Mouse (Mus musculus): Measurements from ENCODE around the gene Cfap299. TPM values are rescaled to one million over a fixed set of nuclear protein-coding genes. Genes with fewer than 3 reads are reported as not detected.
A peak's percentile ranks its signal among the peaks of the same experiment; 100 is the strongest.
"Not testable (repeated sequence)": the region's sequence is repeated elsewhere in the genome, so short reads cannot be mapped to it uniquely, and the experiment has no call there.

Gene Cfap299
- 1.1 and 1.7 TPM in 2 replicates for polyA plus RNA-seq (2015; fragmentation: Nextera tagmentation; extraction: Ambion mirVana)

- Histone ChIP-seq H3K9me3 (replicated peaks) (no peaks in the 10 kb centered on the region), H3K36me3 (ENCODE audit: poor library complexity, severe bottlenecking) (no peaks in the 10 kb centered on the region), H3K4me1 (0 out of 2 replicates have a peak, but pooled peaks cover 4% of the 10 kb centered on the region), H3K27ac (no peak within 1 kb of the TSS), H3K9ac (peak within 1 kb of the TSS; percentile 60), H3K27me3 (peaks cover 17% of the 10 kb centered on the region), H3K4me3 (peak within 1 kb of the TSS; percentile 57), H3K4me2 (peak within 1 kb of the TSS; percentile 89)
- 2% methylated on average over 46 of the region's 46 CpGs for WGBS
- ATAC-seq, result peak; percentile 95
Observed at GRCm38 (mm10) chr5:98328848-98329624, at the start of gene Cfap299. TSS of gene Cfap299 (plus strand) at chr5:98329304.

- H3K9me3 ChIP-seq (replicated peaks), result no peaks in the 10 kb centered on the region
- peak overlapping the region; percentile 9; the same call in 1 of the 2 replicates for H3K4me2 ChIP-seq
- H3K4me3 ChIP-seq, result no peak overlapping the region
- 0 out of 2 replicates have a peak, but pooled peaks cover 7% of the 10 kb centered on the region for H3K4me1 ChIP-seq
- H3K36me3 ChIP-seq (ENCODE audit: poor library complexity, severe bottlenecking), result no peaks in the 10 kb centered on the region
- H3K9ac ChIP-seq, result no peak overlapping the region
- H3K27me3 ChIP-seq, result no peaks in the 10 kb centered on the region
- no peak for ATAC-seq
- WGBS, result 33% methylated on average over 9 of the region's 9 CpGs
- H3K27ac ChIP-seq, result no peak overlapping the region
Observed at GRCm38 (mm10) chr5:98281993-98282392, 47.1 kb upstream of the Cfap299 start.

GRCm38 (mm10) chr5:98283696-98284478 is 45.2 kb upstream of the Cfap299 start:
- Histone ChIP-seq H3K27ac (no peak overlapping the region), H3K4me3 (no peak overlapping the region), H3K36me3 (ENCODE audit: poor library complexity, severe bottlenecking) (no peaks in the 10 kb centered on the region), H3K4me2 (0 out of 2 replicates have a peak overlapping the region, but pooled peaks have one; percentile 5), H3K9me3 (replicated peaks) (no peaks in the 10 kb centered on the region), H3K27me3 (no peaks in the 10 kb centered on the region), H3K9ac (no peak overlapping the region), H3K4me1 (0 out of 2 replicates have a peak, but pooled peaks cover 7% of the 10 kb centered on the region)
- ATAC-seq, result no peak
- WGBS, result 33% methylated on average over 17 of the region's 17 CpGs

GRCm38 (mm10) chr5:98290642-98291041 is 38.5 kb upstream of the Cfap299 start:
- no peak overlapping the region for H3K9ac ChIP-seq
- H3K4me3 ChIP-seq, result no peak overlapping the region
- WGBS, result 84% methylated on average over 8 of the region's 8 CpGs
- ATAC-seq, result no peak
- no peaks in the 10 kb centered on the region for H3K36me3 ChIP-seq (ENCODE audit: poor library complexity, severe bottlenecking)
- H3K27me3 ChIP-seq, result peaks cover 34% of the 10 kb centered on the region
- no peaks in the 10 kb centered on the region for H3K9me3 ChIP-seq (replicated peaks)
- peaks cover 16% of the 10 kb centered on the region for H3K4me1 ChIP-seq
- no peak overlapping the region for H3K4me2 ChIP-seq
- no peak overlapping the region for H3K27ac ChIP-seq

DNA sequence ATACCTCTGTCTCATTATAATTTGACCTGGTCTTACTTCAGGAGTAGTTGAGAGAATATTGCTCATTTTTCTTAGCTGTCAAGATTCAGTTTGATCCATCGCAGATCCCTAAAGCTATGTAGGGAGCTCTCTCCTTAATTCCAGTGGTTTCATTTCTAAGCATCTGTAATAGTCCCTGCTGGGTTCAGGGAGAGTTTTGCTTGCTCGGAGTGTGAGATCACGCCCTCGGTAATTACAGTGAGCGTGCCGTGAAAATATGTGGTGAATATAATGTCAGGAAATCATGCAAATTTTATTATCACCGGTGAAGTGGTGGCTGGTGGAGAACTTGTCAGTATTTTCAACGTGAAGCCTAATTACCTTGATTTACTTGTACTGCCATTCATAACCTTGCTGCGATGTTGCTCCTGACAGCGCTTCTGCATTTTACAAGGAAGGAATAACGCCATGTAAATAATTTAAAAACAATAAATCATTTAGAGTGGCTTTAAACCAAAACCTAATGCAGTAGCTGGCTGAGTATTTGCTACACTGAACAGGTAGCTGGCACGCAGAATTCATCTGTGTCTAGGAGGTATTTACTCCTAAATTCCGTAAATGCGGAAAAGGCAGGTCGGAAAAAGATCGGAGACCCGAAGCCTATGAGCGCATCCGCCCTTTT is 36.6 kb upstream of the Cfap299 start:
- under 1% methylated on average over 19 of the region's 19 CpGs for WGBS
- Histone ChIP-seq H3K4me3 (peak overlapping the region; percentile 27), H3K4me1 (peaks cover 16% of the 10 kb centered on the region), H3K9me3 (replicated peaks) (no peaks in the 10 kb centered on the region), H3K9ac (no peak overlapping the region), H3K36me3 (ENCODE audit: poor library complexity, severe bottlenecking) (no peaks in the 10 kb centered on the region), H3K27me3 (peaks cover 34% of the 10 kb centered on the region), H3K27ac (no peak overlapping the region), H3K4me2 (peak overlapping the region; percentile 58)
- 0 out of 2 replicates have a peak, but pooled peaks have one; percentile 4 for ATAC-seq

DNA sequence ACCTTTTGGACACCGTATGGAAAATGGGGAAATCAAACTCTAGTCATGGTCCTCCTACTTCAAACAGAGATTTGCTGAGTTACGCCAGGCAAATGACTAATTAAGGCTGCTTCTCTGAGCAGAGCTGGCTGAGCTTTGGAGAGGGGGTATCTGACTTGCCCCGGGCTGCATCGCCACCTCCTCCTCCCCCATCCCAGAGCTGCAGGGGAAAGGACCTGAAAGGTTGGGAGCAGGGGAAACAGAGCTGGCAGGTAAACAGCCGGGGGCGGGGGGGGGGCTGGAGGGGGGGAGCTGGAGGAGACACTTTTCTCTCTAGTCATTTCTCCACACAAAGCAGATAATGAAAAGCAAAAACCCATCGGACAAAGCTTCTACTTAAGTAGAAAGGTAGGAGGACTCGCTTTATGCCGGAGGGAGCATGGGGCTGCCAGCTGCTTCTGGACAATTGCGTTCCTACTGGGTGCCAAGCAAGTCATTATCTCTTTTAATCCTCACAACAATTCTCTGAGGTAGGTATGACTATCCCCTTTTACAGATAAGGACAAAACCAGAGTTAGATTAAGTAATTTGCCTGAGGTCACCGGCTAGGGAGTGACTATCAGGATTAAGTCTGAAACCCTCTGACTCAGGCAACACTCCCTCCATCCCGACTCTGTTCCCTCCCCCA is 35.9 kb upstream of the Cfap299 start:
- H3K9ac ChIP-seq, result no peak overlapping the region
- no peak for ATAC-seq
- WGBS, result under 1% methylated on average over 11 of the region's 12 CpGs

DNA sequence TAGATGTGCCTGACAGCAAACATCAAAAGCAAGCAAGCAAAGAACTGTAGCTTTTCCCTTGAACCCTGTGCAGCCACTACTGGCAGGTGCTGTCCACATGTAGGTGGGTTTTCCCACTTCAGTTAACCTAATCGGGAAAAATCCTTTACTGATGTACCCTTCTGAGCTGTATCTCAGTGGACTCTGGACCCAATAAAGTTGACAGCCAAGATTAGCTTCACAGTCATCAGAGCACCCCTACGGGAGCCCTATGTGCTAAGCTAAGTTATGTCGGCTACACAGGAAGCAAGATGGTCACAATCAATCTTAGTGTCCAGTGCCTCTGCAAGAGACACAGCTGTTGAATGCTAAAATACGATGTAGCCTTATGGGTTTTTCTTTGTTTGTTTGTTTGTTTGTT is 29.0 kb upstream of the Cfap299 start:
- Histone ChIP-seq H3K9ac (no peak overlapping the region), H3K4me3 (no peak overlapping the region), H3K27me3 (peaks cover 2% of the 10 kb centered on the region; the same call in 1 of the 2 replicates), H3K4me1 (no peaks in the 10 kb centered on the region), H3K36me3 (ENCODE audit: poor library complexity, severe bottlenecking) (no peaks in the 10 kb centered on the region), H3K27ac (no peak overlapping the region), H3K9me3 (replicated peaks) (no peaks in the 10 kb centered on the region), H3K4me2 (no peak overlapping the region)
- 92% methylated on average over 4 of the region's 4 CpGs for WGBS
- ATAC-seq, result no peak

More for the DNA sequence above, 35.9 kb upstream of the Cfap299 start:
- Histone ChIP-seq H3K4me1 (peaks cover 16% of the 10 kb centered on the region), H3K27ac (no peak overlapping the region), H3K36me3 (ENCODE audit: poor library complexity, severe bottlenecking) (no peaks in the 10 kb centered on the region), H3K4me3 (peak overlapping the region; percentile 27), H3K9me3 (replicated peaks) (no peaks in the 10 kb centered on the region), H3K4me2 (peak overlapping the region; percentile 58), H3K27me3 (peaks cover 34% of the 10 kb centered on the region)

- Histone ChIP-seq H3K27ac (no peak overlapping the region), H3K27me3 (no peaks in the 10 kb centered on the region), H3K36me3 (ENCODE audit: poor library complexity, severe bottlenecking) (no peaks in the 10 kb centered on the region), H3K4me2 (no peak overlapping the region), H3K4me3 (no peak overlapping the region), H3K9me3 (replicated peaks) (no peaks in the 10 kb centered on the region), H3K4me1 (no peaks in the 10 kb centered on the region), H3K9ac (no peak overlapping the region)
- 87% methylated on average over 4 of the region's 4 CpGs for WGBS
- ATAC-seq, result no peak
Observed at GRCm38 (mm10) chr5:98305673-98306072, 23.4 kb upstream of the Cfap299 start.

GRCm38 (mm10) chr5:98306528-98306927 is 22.6 kb upstream of the Cfap299 start:
- Histone ChIP-seq H3K9ac (no peak overlapping the region), H3K4me3 (no peak overlapping the region), H3K36me3 (ENCODE audit: poor library complexity, severe bottlenecking) (no peaks in the 10 kb centered on the region), H3K27ac (no peak overlapping the region), H3K4me2 (no peak overlapping the region), H3K27me3 (no peaks in the 10 kb centered on the region), H3K4me1 (no peaks in the 10 kb centered on the region), H3K9me3 (replicated peaks) (no peaks in the 10 kb centered on the region)
- ATAC-seq, result no peak
- 57% methylated on average over 9 of the region's 9 CpGs for WGBS

DNA sequence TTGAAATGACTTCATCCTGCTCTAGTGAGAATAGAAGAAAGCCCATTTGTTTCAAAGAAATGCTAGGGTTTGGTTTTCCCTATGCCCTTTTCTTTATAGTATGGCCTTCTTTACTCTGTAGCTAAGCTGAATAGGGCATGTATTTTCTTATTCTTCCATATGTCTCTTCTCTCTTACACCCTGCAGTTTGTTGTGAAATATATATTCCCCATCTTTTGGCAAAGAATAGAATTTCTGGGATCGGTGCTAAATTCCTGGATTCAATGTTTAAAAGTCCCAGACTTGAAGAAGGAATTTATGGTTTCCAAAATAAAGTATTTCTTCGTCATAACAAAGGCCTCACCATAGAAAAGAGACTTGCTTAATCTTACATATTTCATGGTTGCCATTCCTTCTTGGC is 2.5 kb upstream of the Cfap299 start:
- H3K9ac ChIP-seq, result no peak overlapping the region
- 92% methylated on average over 2 of the region's 2 CpGs for WGBS
- ATAC-seq, result no peak
- no peak overlapping the region for H3K27ac ChIP-seq
- no peaks in the 10 kb centered on the region for H3K9me3 ChIP-seq (replicated peaks)
- no peak overlapping the region for H3K4me3 ChIP-seq
- H3K27me3 ChIP-seq, result peaks cover 17% of the 10 kb centered on the region
- H3K36me3 ChIP-seq (ENCODE audit: poor library complexity, severe bottlenecking), result no peaks in the 10 kb centered on the region
- H3K4me1 ChIP-seq, result 0 out of 2 replicates have a peak, but pooled peaks cover 4% of the 10 kb centered on the region
- no peak overlapping the region for H3K4me2 ChIP-seq

- not testable (repeated sequence) for H3K27me3 ChIP-seq; H3K9ac ChIP-seq; H3K4me2 ChIP-seq; H3K36me3 ChIP-seq (ENCODE audit: poor library complexity, severe bottlenecking); H3K27ac ChIP-seq; ATAC-seq; H3K9me3 ChIP-seq (replicated peaks); H3K4me1 ChIP-seq; H3K4me3 ChIP-seq
- 94% methylated on average over 16 of the region's 16 CpGs for WGBS
Observed at GRCm38 (mm10) chr5:98343751-98344150, 14.6 kb downstream of the Cfap299 start.

Data from forebrain, embryonic 13.5 days (tissue).